Mouse (Mus musculus): ENCODE measurements around the gene Tor1aip2.
A peak's percentile ranks its signal among the peaks of the same experiment; 100 is the strongest.

The Tor1aip2 gene

DNA sequence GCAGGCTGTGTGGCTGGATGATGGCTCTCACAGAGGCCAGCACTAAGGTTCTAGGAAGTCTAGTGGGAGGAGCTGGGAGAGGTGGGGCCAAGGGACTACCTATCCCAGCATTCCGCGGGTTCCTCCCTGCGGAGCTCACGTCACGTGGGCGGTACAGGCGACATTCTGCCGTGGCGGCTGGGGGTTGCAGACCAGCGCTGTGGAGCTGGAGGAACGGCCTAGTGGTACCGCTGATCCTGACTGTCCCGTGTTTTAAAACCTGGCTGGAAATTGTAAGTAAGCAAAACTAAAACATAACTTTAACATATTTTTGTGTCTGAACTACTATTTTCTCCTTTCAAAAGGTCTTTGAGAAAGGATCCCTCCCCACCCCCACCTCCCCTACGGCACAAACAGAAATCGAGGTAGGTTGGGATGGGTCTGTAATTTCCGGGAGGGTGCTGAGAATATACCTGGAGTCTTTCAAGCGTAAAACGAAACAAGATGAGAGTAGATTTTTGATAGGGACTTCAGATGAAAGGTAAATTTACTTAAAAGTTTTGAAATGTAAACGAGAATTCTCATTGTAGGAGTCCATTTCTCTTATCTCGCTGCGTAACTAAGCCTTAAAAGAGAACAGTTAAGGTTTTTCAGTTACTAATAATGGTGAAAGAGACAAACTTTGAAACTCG is 5.7 kb downstream of the Tor1aip2 start:
- DNase-seq (ENCODE audit: extremely low spot score, low read depth, low spot score): peak; percentile 73

DNA sequence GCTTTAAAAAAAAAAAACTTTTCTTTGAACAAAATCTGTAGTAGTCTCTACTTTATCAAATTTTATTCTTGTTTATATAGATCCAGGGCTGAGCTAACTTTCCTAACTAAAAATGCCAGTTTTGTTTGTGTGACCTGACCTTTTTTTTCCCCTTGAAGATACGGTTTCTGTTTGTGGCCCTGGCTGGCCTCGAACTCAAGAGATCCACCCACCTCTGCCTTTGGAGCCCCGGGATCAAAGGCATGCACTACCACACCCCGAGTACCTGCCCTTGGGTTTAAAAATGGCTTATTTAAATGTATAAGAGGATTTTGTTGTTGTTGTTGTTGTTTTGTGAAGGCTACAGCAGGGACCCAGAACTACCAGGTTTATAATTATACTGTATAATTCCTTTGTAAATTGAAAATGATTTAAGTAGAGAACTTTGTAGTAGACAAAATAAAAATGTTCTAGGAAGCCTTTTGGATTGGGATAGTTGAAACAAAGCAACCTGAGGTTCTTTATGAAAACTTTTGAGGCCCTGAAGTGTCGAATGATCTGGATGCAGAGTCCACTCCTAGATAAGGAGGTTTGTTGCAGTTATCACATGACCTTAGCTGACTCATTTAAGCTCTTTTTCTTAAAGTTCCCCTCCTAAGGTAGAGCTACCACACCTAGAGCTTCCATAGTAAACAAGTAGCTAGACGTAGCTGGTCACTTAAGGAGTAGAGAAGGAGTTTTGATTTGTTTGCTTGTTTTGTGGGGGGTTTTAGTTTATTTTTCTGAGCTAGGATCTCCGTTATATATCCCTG is 6.4 kb downstream of the Tor1aip2 start:
- DNase-seq (ENCODE audit: extremely low spot score, low read depth, low spot score): no peak

DNA sequence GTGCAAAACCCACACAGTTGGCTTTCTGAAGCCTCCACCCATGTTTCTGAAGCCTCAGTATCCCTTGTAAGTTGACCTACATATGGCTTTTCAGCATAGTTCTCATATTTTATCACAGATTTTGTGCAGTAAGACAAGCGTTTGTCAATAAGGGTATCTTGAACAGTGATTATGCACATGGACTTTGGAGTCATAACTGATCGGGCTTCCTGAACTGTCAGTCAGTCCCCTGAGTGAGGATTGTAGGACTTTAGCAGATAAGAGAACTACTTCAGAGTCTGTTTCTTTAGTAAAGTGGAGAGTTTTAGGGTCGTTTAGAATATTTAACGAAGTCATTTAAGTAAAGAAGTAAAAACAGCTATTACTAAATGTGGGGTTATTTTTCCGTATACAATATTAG is 7.3 kb downstream of the Tor1aip2 start:
- no peak for DNase-seq (ENCODE audit: extremely low spot score, low read depth, low spot score)

DNA sequence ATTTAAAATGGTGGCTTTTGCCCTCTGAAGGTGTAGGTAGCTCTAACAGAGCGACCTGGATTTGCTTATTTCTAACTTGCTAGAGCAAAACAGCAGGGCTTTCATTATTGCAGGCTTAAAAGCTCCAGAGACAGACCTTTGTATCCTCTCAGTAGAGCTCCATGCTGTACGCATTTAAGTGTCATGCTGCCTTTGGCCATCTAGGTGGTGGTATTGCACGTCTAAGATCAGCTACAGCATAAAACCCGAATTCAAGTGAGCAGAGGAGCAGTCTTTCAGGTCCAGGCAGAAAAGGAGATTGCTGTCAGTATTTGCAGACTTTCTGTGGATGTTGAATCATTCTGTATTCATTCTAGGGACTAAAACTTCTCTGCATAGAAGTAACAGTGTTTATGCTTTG is 7.8 kb downstream of the Tor1aip2 start:
- no peak for DNase-seq (ENCODE audit: extremely low spot score, low read depth, low spot score)

DNA sequence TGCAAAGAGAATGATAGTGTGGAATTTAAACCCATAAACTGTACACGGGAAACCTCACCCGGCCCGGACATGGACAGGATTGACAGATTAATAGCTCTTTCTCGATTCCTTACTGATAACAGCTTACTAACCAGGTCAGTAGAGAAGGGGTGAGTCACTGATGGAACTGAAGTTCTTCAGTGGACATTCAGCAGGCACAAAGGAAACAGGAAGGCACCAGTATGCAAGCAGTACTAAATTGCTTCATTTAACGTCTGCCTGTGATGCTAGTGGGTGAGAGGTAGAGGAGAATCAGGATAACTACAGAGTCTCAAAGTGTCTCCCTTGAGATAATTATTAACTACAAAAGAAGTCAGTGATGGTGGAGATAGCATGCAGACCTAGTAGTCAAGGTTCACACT is 9.0 kb downstream of the Tor1aip2 start:
- DNase-seq (ENCODE audit: extremely low spot score, low read depth, low spot score): no peak

DNA sequence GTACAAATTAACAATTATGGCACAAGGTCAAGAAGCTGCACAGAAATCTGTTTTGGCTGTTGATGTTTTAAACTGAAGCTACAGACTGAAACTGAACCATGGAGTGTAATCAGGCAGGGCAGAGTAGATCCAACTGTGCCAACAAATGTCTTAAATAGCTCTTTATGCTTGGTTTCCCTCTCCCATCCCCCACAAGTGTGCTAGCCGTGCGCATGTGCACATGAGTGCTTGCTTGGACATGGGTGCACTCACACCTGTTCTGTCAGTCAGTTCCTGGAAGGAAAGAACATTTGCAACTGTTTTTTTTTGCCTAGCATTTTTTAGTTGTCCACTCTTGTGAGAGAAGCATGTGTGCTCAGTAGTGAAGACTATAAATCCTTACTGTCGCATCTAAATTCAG is 11.5 kb downstream of the Tor1aip2 start:
- no peak for DNase-seq (ENCODE audit: extremely low spot score, low read depth, low spot score)

DNA sequence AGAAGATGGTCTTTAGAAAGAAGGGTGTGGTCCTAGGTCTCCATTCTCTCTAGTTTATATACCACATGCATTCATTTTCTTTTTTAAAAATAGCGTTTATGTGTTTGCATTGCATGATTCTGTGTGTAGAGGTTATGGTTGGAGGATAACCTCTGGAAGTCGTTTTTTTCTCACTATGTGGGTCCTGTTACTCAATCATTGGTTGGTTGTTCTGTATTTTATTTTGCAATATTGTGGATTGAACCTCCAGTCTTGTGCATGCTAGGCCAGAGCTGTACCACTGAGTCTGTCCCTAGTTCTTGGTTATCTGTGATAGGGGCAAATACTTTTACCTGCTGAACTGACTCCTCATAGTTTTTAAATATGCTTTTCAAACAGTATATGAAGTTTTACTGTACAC is 23.0 kb downstream of the Tor1aip2 start:
- no peak for DNase-seq (ENCODE audit: extremely low spot score, low read depth, low spot score)

DNA sequence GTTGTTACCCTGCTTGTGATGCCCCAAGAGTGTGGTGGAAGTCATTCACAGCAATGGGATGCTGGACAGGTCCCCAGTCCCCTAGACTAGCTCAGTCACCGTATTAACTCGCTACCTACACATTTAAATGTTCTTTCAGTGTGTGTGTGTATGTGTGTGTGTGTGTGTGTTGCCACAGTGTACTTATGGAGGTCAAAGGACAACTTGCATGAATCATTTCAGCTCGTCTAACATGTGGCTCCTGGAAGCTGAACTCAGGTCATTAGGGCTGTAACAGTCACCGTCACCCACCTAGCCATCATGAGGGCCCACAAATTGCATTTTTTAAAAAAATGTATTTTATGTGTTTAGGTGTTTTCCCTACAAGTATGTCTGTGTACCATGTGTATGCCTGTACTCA is 27.0 kb downstream of the Tor1aip2 start:
- DNase-seq (ENCODE audit: extremely low spot score, low read depth, low spot score): no peak

DNA sequence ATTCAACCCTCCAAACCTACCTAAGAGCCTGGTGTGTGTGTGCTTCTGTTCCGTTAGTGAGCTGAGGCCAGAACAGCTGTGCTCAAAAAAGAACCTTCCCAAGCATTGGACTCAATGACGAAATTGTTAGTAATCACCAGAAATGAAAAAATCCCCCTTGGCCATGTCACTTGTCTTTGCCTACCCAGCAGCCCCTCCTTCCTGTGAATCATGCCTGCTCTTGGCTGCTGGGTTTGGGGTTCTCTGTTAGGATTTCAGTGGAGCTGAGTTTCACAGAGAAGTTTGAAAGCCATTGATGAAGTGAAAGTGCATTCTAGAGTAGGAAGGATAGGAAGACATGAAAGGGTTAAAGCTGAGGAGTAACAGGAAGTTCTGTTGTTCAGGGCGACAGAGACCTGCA is 30.9 kb downstream of the Tor1aip2 start:
- no peak for DNase-seq (ENCODE audit: extremely low spot score, low read depth, low spot score)

DNA sequence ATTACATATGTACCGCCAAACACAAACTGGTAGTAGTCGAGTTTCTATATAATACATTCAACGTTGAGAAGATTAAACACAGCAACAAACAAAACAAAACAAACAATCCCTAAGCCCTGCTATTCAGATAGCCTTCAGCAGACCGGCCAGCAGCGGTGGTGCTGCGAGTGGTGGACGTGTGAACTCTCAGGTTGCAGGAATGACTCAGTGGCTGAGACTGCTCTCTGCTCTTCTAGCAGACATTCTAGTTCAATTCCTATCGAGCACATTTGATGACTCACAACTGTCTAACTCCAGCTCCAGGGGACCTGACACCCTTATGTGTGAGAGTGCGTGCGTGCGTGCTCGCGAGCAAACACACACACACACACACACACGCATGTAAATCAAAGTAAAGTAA is 34.9 kb downstream of the Tor1aip2 start:
- no peak for DNase-seq (ENCODE audit: extremely low spot score, low read depth, low spot score)

DNA sequence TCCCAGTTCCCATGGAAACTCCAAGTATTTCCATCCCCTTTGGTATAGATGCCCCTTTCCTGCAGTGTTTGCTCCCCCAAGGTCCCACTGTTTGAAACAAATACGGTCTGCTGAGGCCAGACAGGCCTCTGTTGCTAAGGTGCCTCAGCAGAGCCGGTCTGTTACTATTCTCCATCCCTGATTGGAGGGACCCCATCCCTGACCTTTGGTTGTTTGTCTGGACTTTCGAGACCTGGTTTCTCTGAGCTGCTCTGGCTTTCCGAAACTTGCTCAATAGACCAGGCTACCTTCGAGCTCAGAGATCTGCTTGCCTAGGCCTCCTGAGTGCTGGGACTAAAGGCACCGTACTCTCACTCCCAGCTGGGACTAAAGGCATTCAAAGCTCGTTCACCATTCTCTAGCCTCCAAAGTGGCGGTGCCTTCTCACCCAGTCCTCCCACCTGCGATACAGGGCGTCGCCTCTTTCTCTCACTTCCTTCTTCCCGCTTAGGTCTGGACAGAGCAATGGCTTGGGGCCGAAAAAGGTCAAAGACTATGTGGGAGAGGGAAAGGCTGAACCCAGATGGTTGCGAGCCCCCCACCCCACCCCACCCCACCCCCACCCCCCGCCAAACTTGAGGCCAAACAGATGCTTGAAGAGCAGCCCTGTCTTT is 38.1 kb downstream of the Tor1aip2 start:
- no peak for DNase-seq (ENCODE audit: extremely low spot score, low read depth, low spot score)

DNA sequence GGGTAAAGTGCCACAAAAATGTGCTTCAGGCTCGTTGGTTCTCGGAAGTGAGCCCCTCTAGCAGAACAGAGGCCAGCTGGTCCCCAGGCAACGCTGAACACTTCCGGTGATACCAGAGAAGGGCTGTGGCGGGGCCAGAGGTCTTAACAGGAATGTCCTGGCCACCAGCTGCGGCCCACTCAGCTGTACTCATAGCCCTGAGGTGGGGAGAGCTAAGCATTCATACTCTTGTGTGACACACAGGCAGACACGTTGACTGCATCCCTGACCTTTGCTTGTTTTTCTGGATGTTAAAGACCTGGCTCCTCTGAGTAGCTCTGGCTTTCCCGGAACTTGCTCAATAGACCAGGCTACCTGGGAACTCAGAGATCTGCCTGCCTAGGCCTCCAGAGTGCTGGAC is 39.4 kb downstream of the Tor1aip2 start:
- DNase-seq (ENCODE audit: extremely low spot score, low read depth, low spot score): no peak

DNA sequence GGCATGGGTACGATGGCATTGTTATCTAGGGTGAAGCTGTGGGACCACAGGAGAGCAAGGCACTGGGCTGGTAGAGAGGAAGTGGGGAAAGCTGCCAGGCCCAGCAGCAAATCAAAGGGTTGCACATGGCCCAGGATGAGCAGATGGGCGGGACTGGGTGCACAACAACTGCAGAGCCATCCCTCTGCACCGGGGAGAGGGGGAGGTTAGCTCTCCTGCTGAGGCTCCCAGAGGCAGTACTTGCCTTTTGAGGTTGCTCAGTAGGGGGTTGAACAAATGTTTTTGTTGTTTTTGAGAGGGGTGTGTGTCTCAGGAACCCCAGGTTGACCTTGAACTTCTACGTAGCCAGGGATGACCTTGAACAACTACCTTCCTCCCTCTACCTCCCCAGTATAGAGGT is 41.3 kb downstream of the Tor1aip2 start:
- no peak for DNase-seq (ENCODE audit: extremely low spot score, low read depth, low spot score)

DNA sequence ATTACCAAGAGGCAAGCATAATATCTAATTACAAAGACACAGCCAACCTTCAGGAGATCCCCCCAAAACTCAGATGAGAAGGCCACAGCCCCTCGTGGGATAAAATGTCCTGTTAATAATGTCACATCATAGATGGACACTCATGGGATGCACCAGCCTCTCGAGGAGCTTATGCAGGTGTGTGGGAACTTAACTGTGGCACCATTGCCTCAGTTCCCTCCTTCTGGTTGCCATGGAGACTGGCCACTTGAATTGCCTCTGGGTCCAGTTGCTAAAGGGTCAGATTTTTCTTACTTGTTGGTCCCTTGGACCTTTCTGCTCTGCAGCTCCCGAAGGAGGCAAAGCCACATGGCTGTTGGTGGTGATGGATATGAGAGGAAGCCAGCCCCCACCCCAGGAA is 42.5 kb downstream of the Tor1aip2 start:
- no peak for DNase-seq (ENCODE audit: extremely low spot score, low read depth, low spot score)

DNA sequence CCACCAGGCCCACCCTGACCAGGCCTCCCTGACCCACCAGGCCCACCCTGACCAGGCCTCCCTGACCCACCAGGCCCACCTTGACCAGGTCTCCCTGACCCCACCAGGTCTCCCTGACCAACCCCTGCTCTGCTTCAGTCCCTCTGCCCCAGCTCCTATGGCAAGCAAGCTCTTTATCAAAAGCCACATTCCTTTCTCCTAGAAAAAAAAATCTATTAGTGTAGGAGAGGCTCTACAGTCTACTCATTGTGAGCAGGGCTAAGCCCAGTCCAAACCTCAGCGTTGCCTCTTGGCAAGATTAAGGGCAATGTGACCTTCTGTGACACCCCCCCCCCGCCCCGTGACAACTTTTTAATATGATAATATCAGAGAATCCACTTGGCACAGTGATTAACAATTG is 49.4 kb downstream of the Tor1aip2 start:
- no peak for DNase-seq (ENCODE audit: extremely low spot score, low read depth, low spot score)

DNA sequence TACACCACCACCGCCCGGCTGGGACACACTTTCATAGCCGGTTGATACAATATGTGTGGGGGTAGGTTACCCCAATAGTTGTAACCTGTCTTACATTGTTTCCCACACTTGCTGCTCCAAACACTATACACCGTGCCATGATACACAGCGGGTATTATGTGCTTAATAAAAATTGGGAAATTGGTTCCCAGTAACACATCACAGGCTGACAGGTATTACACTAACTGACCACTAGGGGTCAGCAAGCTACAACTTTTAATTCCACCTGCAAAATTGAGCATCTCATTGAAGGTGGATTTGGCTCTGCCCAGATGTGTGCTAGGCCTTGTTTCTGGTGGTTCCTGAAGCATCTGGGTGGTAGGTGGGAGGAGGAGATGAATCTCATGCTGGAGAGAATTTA is 50.6 kb downstream of the Tor1aip2 start:
- peak; percentile 56 for DNase-seq (ENCODE audit: extremely low spot score, low read depth, low spot score)

DNA sequence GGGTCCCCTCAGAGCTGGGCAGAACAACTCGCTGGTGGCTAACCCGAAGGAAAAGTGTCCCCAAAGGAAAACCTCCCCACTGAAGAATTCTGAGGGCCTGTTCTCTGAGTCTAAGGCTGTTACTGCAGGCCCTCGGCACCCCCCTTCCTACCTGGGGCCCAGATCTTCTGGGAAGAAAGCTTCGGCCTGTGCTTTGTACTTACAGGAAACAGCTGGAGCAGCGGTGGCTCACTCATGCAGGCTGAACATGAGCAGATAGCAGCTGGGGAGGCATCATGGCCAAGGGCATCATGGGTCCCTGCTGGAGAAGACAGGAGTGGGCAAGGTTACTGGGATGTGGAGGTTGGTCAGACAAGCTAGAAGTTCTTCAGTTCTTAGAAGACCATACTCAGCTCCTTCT is 52.4 kb downstream of the Tor1aip2 start:
- no peak for DNase-seq (ENCODE audit: extremely low spot score, low read depth, low spot score)

DNA sequence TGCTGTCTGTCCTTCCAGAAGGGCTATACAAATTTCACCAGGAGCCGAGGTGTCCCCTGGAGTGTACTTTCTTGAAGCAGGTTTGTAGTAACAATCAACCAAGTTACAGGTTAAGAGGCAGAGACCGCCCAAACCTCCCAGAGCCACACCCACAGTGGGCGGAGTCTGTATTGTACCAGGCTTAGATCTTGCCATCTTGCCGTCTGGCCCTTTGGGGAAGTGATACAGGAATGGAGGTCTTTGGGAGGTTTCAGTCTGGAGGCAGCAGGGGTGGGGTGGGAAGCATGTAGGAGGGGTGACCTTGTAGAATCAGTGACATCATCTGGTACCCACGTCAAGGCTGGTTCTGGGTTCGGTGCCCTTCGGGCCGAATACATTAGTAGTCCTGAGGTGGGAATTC is 54.4 kb downstream of the Tor1aip2 start:
- DNase-seq (ENCODE audit: extremely low spot score, low read depth, low spot score): no peak

DNA sequence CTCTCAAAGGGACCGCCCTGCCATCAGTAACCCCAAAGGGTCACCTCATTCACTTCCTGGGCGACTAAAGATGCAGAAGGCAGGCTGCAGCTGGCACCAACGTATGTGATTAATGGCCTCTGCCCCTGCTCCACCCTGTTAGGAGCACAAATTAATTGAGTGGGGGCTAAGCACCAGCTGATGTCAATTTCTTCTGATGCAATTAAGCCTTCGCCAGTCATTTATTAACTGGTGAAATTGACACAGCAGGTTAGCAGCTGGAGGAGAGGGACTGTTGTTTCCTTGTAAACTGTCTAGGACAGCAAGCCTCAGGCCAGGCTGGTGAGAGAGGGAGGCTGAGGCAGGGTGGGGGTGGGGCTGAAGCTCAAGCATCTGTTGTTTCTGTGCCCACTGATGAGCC is 54.8 kb downstream of the Tor1aip2 start:
- no peak for DNase-seq (ENCODE audit: extremely low spot score, low read depth, low spot score)

DNA sequence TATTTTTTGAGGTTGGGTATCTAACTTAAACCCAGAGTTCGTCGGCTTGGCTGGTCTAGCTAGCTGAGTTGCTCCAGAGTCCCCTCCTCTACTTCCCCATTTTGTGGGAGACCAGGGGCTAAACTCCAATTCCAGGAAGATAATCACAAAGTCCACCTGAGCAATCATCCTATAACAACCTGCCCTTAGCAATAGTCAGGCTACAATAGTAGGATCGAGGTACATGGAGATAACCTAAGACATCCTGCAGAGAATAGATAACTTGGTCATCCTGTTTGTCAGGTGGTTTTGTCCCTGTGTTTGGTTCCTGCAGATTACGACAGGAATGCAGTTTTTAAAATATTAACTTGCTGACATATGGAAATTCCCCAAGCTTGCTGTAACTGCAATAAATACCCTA is 56.6 kb downstream of the Tor1aip2 start:
- DNase-seq (ENCODE audit: extremely low spot score, low read depth, low spot score): no peak

DNA sequence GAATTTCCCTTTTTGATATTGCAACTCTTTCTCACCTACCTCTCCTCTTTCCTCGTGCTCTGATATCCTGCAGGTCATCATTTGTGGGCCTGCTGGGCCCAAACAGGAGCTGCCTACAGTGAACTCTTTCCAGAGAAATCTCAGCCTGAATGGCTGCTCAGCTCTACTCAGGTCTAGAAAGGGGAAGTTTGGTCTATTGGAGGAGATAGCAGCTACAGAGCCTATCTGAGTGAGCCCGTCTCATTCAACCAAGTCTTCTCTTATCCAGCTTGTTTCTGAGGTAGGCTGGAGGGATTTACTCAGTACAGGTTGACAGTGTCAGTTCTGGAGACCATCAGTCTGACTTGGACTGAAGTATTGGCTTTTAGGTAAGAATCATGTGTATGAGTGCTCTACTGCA is 68.6 kb downstream of the Tor1aip2 start:
- DNase-seq (ENCODE audit: extremely low spot score, low read depth, low spot score): no peak

DNA sequence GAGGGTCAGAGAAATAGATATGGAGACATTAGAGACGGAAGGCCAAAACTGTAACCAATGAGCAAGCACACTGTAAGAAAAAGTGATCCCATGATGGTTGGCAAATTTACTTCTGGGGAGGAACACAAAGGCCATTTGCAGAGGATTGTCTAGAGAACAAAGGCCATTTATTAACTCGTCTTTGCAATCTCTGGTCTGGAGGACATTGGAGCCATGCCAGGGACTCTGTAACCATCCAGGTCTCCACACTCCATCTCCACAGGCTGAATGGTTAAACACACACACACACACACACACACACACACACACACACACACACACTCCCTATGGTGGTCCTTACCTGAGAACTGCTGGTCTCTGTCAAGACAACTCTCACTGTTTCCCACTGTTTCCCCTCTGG is 70.2 kb downstream of the Tor1aip2 start:
- DNase-seq (ENCODE audit: extremely low spot score, low read depth, low spot score): no peak

Data from hindlimb bud, embryonic 11.5 days (tissue).